Mouse (Mus musculus) lung, embryonic 16.5 days (tissue): ENCODE measurements around the gene Rpn1. TPM values are rescaled to one million over a fixed set of nuclear protein-coding genes. Genes with fewer than 3 reads are reported as not detected.
"Not testable (repeated sequence)": the region's sequence is repeated elsewhere in the genome, so short reads cannot be mapped to it uniquely, and the experiment has no call there.

Source experiments
- ATAC-seq: fragments of 200-750 bp; cut with Nextera tagmentation; 2 replicates; pipeline ENCODE4 v1.8.0; 2017; ENCODE audit warnings: low read depth, mild to moderate bottlenecking, moderate library complexity
- H3K27ac ChIP-seq: fragments of 300-500 bp; sonication (generic); 2 replicates; pipeline ENCODE4 v1.5.1; 2014; ENCODE audit warnings: mild to moderate bottlenecking, control low read depth, low read length
- H3K27me3 ChIP-seq: fragments of 300-500 bp; sonication (generic); 2 replicates; pipeline ENCODE4 v1.6.1; 2014; ENCODE audit warnings: low read depth, low read length, mixed read lengths; ENCODE audit not compliant: control insufficient read depth, insufficient read depth
- H3K36me3 ChIP-seq: fragments of 300-500 bp; sonication (generic); 2 replicates; pipeline ENCODE4 v1.6.1; 2014; ENCODE audit warnings: low read length; ENCODE audit not compliant: control insufficient read depth, insufficient read depth
- H3K4me1 ChIP-seq: fragments of 300-500 bp; sonication (generic); replicated peaks from 2 replicates; pipeline ENCODE4 v1.6.1; 2014; ENCODE audit warnings: low read length, mixed read lengths; ENCODE audit not compliant: control insufficient read depth, insufficient read depth
- H3K4me2 ChIP-seq: fragments of 300-500 bp; sonication (generic); 2 replicates; pipeline ENCODE4 v1.6.1; 2014; ENCODE audit warnings: low read depth, low read length, control low read depth
- H3K4me3 ChIP-seq: fragments of 300-500 bp; sonication (generic); 2 replicates; pipeline ENCODE4 v1.5.1; 2014; ENCODE audit warnings: mild to moderate bottlenecking, low read length, control low read depth
- H3K9ac ChIP-seq: fragments of 300-500 bp; sonication (generic); 2 replicates; pipeline ENCODE4 v1.6.1; 2014; ENCODE audit warnings: low read length, control low read depth
- H3K9me3 ChIP-seq: fragments of 300-500 bp; sonication (generic); 2 replicates; pipeline ENCODE4 v1.6.1; 2016; ENCODE audit warnings: low read length; ENCODE audit not compliant: control insufficient read depth
- WGBS: fragments of 180-500 bp; shearing (Covaris S2); extraction: QIAGEN DNeasy Blood & Tissue Kit; methylation state at CpG from one replicate; pipeline ENCODE4 v1.1.7; 2014; 5-methylcytosine and 5-hydroxymethylcytosine counted together
- polyA plus RNA-seq: library from polyadenylated mRNA; unstranded; fragments of >200 nt; fragmentation: Nextera tagmentation; extraction: Ambion mirVana; gene quantifications from 2 replicates; pipeline ENCODE4 v1.2.1, GENCODE M21; 2015

The Rpn1 gene
- polyA plus RNA-seq, 1 experiment from 2014 or later, result 419 TPM

DNA sequence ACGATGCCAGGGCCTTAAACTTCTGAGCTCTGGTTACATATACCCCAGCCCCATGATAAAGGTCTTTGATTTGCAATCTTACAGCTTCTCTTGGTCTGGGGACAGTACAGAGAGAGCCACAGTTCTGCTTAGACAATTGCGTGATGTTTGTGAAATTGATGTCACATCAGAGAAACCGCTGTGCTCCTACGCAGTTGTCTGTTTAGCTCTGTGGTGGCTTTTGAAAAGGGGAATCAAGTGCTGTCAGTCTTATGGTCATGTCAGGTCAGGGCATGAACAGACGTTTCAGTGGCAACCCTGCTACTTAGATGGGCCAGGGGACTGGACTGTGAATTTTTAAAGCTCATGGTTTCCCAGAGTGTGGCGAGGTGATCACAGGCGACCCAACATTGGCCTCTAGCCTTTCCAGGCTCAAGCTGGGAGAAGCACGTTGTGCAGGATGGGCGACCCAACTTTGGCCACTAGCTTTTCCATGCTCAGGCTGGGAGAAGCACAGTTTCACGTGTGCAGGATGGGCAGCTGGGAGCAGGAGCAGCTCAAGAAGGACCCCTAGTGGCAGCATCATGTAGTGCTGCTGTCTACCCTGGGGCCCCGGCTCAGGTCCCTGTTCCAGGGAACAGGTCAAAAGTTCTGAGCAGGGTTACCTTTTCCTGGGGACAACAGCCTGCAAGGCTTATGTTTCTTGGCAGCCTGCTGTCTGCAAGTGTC, 39.0 kb downstream of the Rpn1 start:
- ATAC-seq, result peak; percentile 20; the same call in 1 of the 2 replicates
- WGBS, result 44% methylated on average over 11 of the region's 11 CpGs
- Histone ChIP-seq H3K4me2 (no peak overlapping the region), H3K27me3 (no peaks in the 10 kb centered on the region), H3K36me3 (no peaks in the 10 kb centered on the region), H3K9me3 (no peaks in the 10 kb centered on the region), H3K9ac (no peak overlapping the region), H3K4me3 (no peak overlapping the region), H3K4me1 (peaks cover 6% of the 10 kb centered on the region; the same call in 1 of the 2 replicates), H3K27ac (no peak overlapping the region)

DNA sequence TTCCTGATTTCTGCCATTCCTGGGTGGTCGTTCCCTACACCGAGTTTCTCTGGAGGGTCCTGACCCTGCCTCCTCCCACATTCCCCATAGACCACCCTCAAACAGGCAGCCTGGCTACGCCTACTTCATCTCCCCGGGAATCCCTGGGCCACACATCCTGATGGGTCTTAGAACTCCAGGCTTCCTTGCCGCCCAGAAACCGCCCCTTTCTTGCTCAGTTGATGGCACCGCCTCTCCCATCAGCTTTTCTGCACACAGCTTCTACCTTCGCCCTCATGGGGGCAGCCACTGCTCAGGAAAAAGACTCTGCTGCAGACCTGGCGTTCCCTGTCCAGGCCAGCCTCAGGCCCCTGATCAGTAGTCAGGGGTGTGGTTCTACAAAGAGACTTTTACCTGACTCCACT, 39.6 kb downstream of the Rpn1 start:
- no peak overlapping the region for H3K4me3 ChIP-seq
- H3K4me2 ChIP-seq, result peak overlapping the region; percentile 12; the same call in 1 of the 2 replicates
- peak; percentile 94 for ATAC-seq
- H3K36me3 ChIP-seq, result no peaks in the 10 kb centered on the region
- H3K9ac ChIP-seq, result no peak overlapping the region
- 2% methylated on average over 9 of the region's 9 CpGs for WGBS
- H3K4me1 ChIP-seq, result peaks cover 6% of the 10 kb centered on the region; the same call in 1 of the 2 replicates
- no peak overlapping the region for H3K27ac ChIP-seq
- no peaks in the 10 kb centered on the region for H3K27me3 ChIP-seq
- no peaks in the 10 kb centered on the region for H3K9me3 ChIP-seq

DNA sequence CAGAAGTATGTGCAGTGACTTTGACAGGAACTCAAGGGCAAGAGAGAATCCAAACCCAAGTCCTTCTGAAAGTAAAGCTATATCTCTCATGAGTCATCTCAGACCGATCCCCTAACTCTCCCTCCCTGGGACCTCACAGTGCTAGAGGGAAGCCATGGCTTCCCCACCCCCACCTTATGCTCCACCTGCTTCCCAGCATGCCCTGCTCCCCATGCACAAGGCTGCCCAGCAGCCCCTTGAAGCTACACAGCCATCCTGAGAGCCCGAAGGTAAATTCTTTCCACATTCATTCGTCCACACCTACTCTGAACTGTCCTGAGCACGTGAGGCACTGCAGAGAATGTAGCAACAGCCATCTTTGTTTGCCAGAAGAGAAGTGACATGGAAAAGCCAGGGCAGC, 40.3 kb downstream of the Rpn1 start:
- WGBS, result 50% methylated on average over 4 of the region's 4 CpGs
- Histone ChIP-seq H3K9ac (no peak overlapping the region), H3K27ac (no peak overlapping the region), H3K27me3 (no peaks in the 10 kb centered on the region), H3K36me3 (no peaks in the 10 kb centered on the region), H3K9me3 (no peaks in the 10 kb centered on the region), H3K4me3 (no peak overlapping the region), H3K4me2 (no peak overlapping the region), H3K4me1 (peaks cover 6% of the 10 kb centered on the region; the same call in 1 of the 2 replicates)
- peak; percentile 34; the same call in 1 of the 2 replicates for ATAC-seq

DNA sequence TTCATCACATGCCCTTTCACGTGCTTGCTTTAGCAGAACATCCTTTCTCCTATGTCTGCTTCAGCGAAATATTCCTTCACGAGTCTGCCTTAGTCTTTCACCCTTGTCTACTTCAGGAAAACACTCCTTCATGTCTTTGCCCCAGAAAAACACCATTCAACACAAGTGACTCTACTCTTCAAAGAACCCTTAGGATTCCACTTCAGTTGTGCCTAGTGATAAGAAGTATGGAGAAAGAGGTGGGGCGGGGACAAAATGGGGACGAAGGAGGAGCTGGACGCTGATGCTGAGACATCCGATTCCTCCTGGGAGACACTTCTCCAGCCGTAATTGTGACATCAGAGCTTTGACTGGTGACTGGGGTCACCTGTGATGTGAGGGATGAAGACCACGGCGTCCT, 41.5 kb downstream of the Rpn1 start:
- H3K4me3 ChIP-seq, H3K27me3 ChIP-seq: not testable (repeated sequence)

DNA sequence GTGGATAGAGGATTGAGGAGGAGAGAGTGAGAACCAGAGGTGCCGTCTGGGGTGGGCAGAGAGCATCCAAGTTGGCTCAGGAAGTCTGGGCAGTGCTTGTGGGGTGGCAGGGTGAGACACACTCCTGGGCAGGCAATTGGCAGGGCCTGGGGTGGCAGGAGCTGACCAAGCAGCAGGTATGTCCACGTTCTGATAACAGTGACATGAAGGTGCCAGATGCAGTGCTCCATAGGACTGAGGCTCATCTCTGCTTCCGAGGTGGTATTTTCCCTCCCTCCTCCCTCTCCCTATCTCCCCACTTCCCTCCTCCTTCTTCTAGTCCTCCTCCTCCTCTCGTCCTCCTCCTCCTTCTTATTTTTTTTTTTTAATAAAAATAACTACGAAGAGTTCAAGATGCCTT, 47.2 kb downstream of the Rpn1 start:
- Histone ChIP-seq H3K27me3 (no peaks in the 10 kb centered on the region), H3K9ac (no peak overlapping the region), H3K4me3 (no peak overlapping the region), H3K9me3 (no peaks in the 10 kb centered on the region), H3K36me3 (no peaks in the 10 kb centered on the region), H3K4me2 (no peak overlapping the region), H3K27ac (no peak overlapping the region), H3K4me1 (peaks cover 11% of the 10 kb centered on the region)
- ATAC-seq, result no peak
- 13% methylated on average over 5 of the region's 5 CpGs for WGBS

More for the DNA sequence above, 41.5 kb downstream of the Rpn1 start:
- H3K36me3 ChIP-seq, H3K4me1 ChIP-seq, H3K9me3 ChIP-seq, ATAC-seq, H3K4me2 ChIP-seq, H3K27ac ChIP-seq, H3K9ac ChIP-seq: not testable (repeated sequence)
- whole genome bisulfite sequencing, result 67% methylated on average over 10 of the region's 10 CpGs

DNA sequence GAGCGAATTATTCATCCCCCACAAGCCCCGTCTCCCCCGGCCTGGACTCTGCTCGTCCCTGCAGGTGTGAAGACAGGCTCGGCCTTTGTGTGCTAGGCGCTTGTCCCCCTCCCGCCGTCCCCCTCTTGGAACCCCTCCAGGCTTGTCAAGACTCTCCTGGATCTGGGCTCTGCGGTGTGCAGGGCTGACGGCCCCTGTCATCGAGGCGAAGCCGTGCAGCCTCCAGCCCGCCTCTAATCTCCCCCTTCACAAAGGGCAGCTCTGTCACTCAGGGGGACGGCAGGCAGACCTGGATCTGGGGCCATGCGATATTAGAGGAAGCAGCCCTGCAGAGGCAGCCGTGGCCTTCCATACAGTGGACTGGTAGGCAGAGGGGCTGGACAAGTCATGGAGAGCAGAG, 47.8 kb downstream of the Rpn1 start:
- Histone ChIP-seq H3K4me1 (peaks cover 15% of the 10 kb centered on the region), H3K4me2 (no peak overlapping the region), H3K36me3 (no peaks in the 10 kb centered on the region), H3K9ac (no peak overlapping the region; the same call in 1 of the 2 replicates), H3K27ac (no peak overlapping the region), H3K9me3 (no peaks in the 10 kb centered on the region), H3K27me3 (no peaks in the 10 kb centered on the region), H3K4me3 (no peak overlapping the region)
- ATAC-seq, result peak; percentile 42; the same call in 1 of the 2 replicates
- WGBS, result 8% methylated on average over 17 of the region's 17 CpGs

DNA sequence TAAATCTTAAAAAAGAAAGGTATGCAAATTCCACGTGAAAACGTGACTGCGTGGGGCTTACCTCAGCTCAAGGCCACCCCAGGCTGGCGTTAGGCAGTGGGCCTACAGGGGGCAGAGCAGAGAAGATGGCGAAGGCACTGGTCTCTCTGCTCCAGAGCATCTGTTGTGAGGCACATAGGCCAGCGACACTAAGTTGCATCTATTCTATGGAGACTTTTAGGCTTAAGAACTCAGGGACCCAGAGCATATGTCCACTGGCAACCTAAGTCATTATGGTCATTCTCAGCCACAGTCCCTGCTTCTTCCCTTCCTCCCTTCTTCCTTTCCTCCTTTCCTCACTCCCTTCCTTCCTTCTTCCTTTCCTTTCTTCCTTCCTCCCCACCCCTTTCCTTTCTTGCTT, 48.8 kb downstream of the Rpn1 start:
- no peaks in the 10 kb centered on the region for H3K36me3 ChIP-seq
- WGBS, result 85% methylated on average over 6 of the region's 6 CpGs
- no peaks in the 10 kb centered on the region for H3K27me3 ChIP-seq
- ATAC-seq, result no peak
- H3K4me1 ChIP-seq, result peaks cover 15% of the 10 kb centered on the region
- no peak overlapping the region for H3K9ac ChIP-seq
- no peak overlapping the region for H3K4me3 ChIP-seq
- no peaks in the 10 kb centered on the region for H3K9me3 ChIP-seq
- no peak overlapping the region for H3K27ac ChIP-seq
- no peak overlapping the region for H3K4me2 ChIP-seq

DNA sequence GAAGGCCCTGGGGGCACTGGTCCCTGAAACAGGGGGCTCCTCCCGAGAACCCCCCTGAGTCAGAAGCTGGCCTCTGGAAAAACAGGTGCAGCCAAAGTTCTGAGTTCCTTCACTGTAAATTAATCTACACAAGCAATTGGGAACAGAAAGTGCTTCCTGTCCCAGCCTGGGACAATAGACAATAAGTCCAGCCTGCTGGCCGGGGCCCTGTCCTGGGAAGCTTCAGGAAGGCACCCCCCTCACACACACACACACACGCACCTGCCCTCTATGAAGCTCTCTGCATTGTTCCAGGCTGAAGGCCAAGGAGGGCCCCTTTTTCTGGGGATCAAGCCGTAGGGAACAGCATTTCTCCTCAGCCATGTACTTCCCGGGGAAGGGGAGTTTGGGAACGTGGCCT, 49.6 kb downstream of the Rpn1 start:
- ATAC-seq, result peak; percentile 67

DNA sequence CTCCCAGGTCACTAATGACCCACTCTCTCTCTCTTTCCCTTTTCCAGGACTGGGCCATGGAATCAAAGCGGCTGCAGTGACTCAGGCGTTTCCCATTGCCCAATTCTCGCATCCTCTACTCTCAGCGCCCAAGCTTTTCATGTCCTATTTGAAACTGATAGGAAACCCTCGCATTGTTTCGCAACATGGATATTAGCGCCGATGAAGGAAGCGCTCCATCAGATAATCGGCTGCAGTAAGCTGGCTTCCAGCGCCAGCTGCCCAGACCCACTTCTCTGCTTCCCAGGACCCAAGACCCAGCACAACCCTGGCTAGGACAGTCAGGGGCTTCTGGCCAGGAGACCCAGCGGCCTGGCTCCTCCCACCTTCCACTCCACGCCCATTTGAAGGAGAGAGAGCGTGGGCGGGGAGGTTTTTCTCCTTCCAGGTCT, 51.9 kb downstream of the Rpn1 start:
- H3K27ac ChIP-seq, result peak overlapping the region; percentile 30
- H3K4me2 ChIP-seq, result peak overlapping the region; percentile 65
- peak; percentile 46 for ATAC-seq
- no peaks in the 10 kb centered on the region for H3K27me3 ChIP-seq
- 12% methylated on average over 15 of the region's 15 CpGs for WGBS
- H3K4me1 ChIP-seq, result peaks cover 25% of the 10 kb centered on the region
- H3K9me3 ChIP-seq, result no peaks in the 10 kb centered on the region
- H3K4me3 ChIP-seq, result peak overlapping the region; percentile 46
- H3K36me3 ChIP-seq, result no peaks in the 10 kb centered on the region
- peak overlapping the region; percentile 49 for H3K9ac ChIP-seq

More for the DNA sequence above, 49.6 kb downstream of the Rpn1 start:
- Histone ChIP-seq H3K4me1 (peaks cover 15% of the 10 kb centered on the region), H3K9me3 (no peaks in the 10 kb centered on the region), H3K9ac (0 out of 2 replicates have a peak overlapping the region, but pooled peaks have one; percentile 17), H3K4me2 (no peak overlapping the region), H3K36me3 (no peaks in the 10 kb centered on the region), H3K4me3 (no peak overlapping the region), H3K27me3 (no peaks in the 10 kb centered on the region), H3K27ac (peak overlapping the region; percentile 40)
- WGBS, result 43% methylated on average over 6 of the region's 6 CpGs
